Mouse (Mus musculus) heart, adult 2 months (tissue): ENCODE data around the gene Usp33. TPM values are rescaled to one million over a fixed set of nuclear protein-coding genes. Genes with fewer than 3 reads are reported as not detected.

Experiments
- DNase-seq, 2 experiments: peaks; one replicate each; pipeline ENCODE4 v3.0.0; 2021
- H3K27ac ChIP-seq: fragments of 200-600 bp; 2 replicates; pipeline ENCODE4 v1.8.1; 2022
- H3K27me3 ChIP-seq: fragments of 200-500 bp; 2 replicates; pipeline ENCODE4 v1.6.1; 2012; ENCODE audit warnings: mild to moderate bottlenecking, low read length, inconsistent platforms, mixed read lengths; ENCODE audit not compliant: control insufficient read depth, insufficient read depth
- H3K36me3 ChIP-seq: fragments of 200-500 bp; 2 replicates; pipeline ENCODE4 v1.6.1; 2012; ENCODE audit warnings: low read length, inconsistent platforms; ENCODE audit not compliant: control insufficient read depth, insufficient read depth
- H3K4me1 ChIP-seq: fragments of 200-500 bp; 2 replicates; pipeline ENCODE4 v1.6.1; 2011; ENCODE audit warnings: low read length; ENCODE audit not compliant: control insufficient read depth, insufficient read depth
- H3K4me3 ChIP-seq: fragments of 200-600 bp; 2 replicates; pipeline ENCODE4 v1.8.1; 2022
- H3K79me2 ChIP-seq: fragments of 200-500 bp; replicated peaks from 2 replicates; pipeline ENCODE4 v1.6.1; 2012; ENCODE audit warnings: mild to moderate bottlenecking, inconsistent platforms, low read length, moderate library complexity, mixed read lengths; ENCODE audit not compliant: control insufficient read depth, insufficient read depth
- H3K9ac ChIP-seq: fragments of 200-500 bp; 2 replicates; pipeline ENCODE4 v1.6.1; 2012; ENCODE audit warnings: low read depth, mild to moderate bottlenecking, control low read depth, inconsistent platforms, low read length, mixed read lengths
- CTCF ChIP-seq: fragments of 200-600 bp; IDR thresholded peaks from 2 replicates; pipeline ENCODE4 v1.8.1; 2022; ENCODE audit warnings: antibody characterized with exemption, mild to moderate bottlenecking, moderate library complexity
- EP300 ChIP-seq: fragments of 200-500 bp; IDR thresholded peaks from 2 replicates; pipeline ENCODE4 v1.6.1; 2011; ENCODE audit warnings: low read depth, low read length, control low read depth; ENCODE audit not compliant: insufficient read depth
- POLR2A ChIP-seq: fragments of 200-500 bp; IDR thresholded peaks from 2 replicates; pipeline ENCODE4 v1.6.1; 2011; ENCODE audit warnings: mild to moderate bottlenecking, low read depth, low read length, control low read depth; ENCODE audit not compliant: insufficient read depth
- WGBS: fragments of 180-500 bp; shearing (Covaris S2); methylation state at CpG from one replicate; pipeline ENCODE4 v1.1.7; 2018; 5-methylcytosine and 5-hydroxymethylcytosine counted together
- intact Hi-C: fragments of 180-260 bp; cut with DNase I; formaldehyde crosslinking; loops from one replicate; pipeline ENCODE4 v1.15.1; 2025
- long read RNA-seq: library from polyadenylated mRNA; stranded (forward); transcript quantifications from one replicate; pipeline ENCODE4 v2.0.0, GENCODE M21; 2021
- polyA plus RNA-seq: library from polyadenylated mRNA; depleted of rRNA; stranded (reverse); fragments of >200 nt; gene quantifications from 2 replicates; pipeline ENCODE4 v1.2.3, GENCODE M21; 2012; rRNA removed
- total RNA-seq, 2 experiments: library from RNA; stranded (reverse); gene quantifications; 2 replicates each; pipeline ENCODE4 v1.2.3; 2021

Usp33 gene
- total RNA-seq: 10 to 100 TPM; 23.1 to 24.3 TPM
- polyA plus RNA-seq: 9.0 and 19.6 TPM in 2 replicates
- long read RNA-seq, full-length matches to known transcripts: 9 of 11 reads
- long read RNA-seq, partial matches to known transcripts: 2 of 11 reads
- long read RNA-seq, other reads (novel, unspliced or antisense): 0 of 11 reads

DNA sequence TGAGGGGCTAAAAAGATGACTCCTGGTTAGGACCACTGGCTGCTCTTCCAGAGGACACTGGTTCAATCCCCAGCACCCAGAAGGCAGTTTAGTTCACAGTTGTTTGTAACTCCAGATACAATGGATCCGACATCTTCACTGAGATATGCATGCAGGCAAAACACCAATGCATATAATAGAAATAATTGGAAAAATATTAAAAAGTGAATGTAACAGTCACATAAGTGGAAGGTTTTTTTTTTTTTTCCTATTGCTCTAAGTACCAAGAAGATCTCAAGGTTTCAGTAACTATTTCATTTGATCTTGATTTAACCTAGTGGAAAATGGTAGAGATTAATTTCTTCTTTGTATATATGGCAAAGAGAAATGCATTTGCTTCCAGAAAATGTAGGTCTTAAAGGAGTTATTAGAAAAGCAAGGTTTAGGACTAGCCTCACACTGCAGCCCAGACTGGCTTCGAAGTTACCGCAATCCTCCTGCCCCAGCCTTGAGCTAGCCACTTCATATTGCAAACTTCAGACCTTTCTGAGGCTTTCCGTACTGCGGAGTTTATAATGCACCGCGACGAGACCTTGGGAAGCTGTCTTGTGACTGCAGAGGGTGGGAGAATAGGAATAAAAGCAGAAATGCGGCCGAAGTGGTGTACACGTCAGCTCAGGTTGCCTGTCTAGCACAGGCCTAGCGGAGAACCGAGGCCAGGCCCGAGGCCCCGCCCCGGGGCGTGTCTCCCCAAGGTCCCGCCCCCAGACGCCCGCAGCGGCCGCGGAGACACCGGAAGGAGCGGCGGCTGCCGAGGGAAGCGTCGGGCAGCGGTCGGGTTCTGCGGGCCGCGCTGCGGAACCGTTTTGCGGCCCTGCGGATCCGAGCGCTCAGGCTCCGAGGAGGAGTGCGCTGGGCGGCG lies at the start of gene Usp33:
TSS of gene Usp33 (plus strand) at position 747 of the 901 bp plus-strand sequence.
- Histone ChIP-seq H3K36me3 (peaks cover 5% of the 10 kb centered on the region; the same call in 1 of the 2 replicates), H3K9ac (peak within 1 kb of the TSS; percentile 84), H3K27me3 (no peaks in the 10 kb centered on the region), H3K4me1 (peaks cover 9% of the 10 kb centered on the region), H3K27ac (peak within 1 kb of the TSS; percentile 75), H3K79me2 (peaks cover 9% of the 10 kb centered on the region), H3K4me3 (peak within 1 kb of the TSS; percentile 60)
- TF ChIP-seq CTCF: peak; percentile 49
- TF ChIP-seq POLR2A: peak; percentile 96
- TF ChIP-seq EP300: no peak
- intact Hi-C loops: loop anchor here (10.0 kb wide), 1 partner anchor 369 kb away; the partner anchor contains the start of gene Pigk
- DNase-seq: peak; percentile 96 to 99
- WGBS: 8% methylated on average over 41 of the region's 44 CpGs

DNA sequence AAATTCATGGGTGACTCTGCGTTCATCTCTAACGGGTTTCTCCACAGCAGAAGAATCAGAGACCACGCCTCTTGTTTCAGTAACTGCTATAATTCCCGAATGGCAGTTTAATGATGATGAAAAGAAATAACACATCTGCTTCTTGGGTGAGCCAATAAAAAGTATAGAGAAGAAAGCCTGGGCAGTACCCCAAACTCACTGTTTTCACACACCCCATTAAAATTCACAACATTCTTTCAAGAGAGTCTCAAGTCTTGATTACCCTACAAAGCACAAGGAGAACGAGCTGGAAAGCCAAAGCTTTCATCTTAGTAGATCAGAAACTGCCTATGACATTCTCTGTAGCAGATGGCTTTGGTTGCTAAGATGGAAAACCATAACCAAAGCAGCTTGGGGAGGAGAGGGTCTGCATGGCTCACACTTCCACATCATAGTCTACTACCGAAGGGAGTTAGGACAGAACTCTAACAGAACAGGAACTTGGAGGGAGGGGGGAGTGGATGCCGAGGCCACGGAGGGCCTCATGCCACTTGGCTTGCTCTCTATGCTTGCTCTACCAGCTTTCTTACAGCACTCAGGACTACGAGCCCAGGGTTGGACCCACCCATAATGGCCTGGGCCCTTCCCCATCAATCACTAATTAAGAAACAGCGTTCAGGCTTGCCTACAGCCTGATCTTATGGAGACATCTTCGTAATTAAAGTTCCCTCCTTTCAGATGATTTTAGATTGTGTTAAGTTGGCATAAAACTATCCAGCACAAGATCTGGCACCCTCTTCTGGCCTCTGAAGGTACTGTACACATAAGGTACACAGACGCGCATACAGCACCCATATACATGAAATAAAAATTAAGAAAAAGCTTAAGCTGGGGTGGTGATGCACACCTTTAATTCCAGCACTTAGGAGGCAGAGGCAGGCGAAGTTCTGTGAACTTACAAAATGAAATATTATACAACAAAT lies 45.6 kb upstream of the Usp33 start:
- WGBS: 87% methylated on average over 14 of the region's 14 CpGs
- peaks cover 6% of the 10 kb centered on the region for H3K36me3 ChIP-seq
- H3K27ac ChIP-seq: no peak overlapping the region
- intact Hi-C loops: no loop called here
- no peak for DNase-seq
- no peaks in the 10 kb centered on the region for H3K79me2 ChIP-seq
- H3K4me3 ChIP-seq: no peak overlapping the region
- no peak overlapping the region for H3K9ac ChIP-seq
- no peaks in the 10 kb centered on the region for H3K27me3 ChIP-seq
- H3K4me1 ChIP-seq: peaks cover 1% of the 10 kb centered on the region
- TF ChIP-seq CTCF (peak; percentile 45), EP300 (no peak), POLR2A (no peak)

DNA sequence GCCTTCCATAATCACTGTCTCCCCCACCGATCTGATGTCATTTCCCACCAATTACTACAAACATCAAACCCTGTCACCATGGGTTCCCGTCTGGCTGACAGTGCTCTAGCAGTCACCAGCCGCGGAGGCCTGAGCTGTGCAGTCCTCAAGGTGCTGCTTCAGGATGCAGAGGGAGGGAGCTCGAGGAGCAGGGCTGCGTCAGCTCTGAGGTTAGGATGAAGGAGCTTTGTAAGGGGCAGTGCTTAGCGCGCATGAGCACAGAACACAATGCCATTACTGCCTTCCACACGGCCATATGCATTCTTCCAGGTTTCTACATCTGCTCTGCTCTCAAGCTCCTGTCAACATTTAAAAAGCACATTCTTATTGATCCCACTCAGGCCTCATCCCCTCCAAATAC lies 43.3 kb upstream of the Usp33 start:
- Histone ChIP-seq H3K27me3 (no peaks in the 10 kb centered on the region), H3K36me3 (peaks cover 6% of the 10 kb centered on the region), H3K79me2 (no peaks in the 10 kb centered on the region), H3K4me1 (peaks cover 5% of the 10 kb centered on the region), H3K27ac (no peak overlapping the region; the same call in 1 of the 2 replicates), H3K9ac (no peak overlapping the region), H3K4me3 (no peak overlapping the region)
- DNase-seq: no peak
- no peak for TF ChIP-seq CTCF
- TF ChIP-seq EP300: no peak
- TF ChIP-seq POLR2A: no peak
- intact Hi-C loops: no loop called here
- 72% methylated on average over 9 of the region's 9 CpGs for WGBS

DNA sequence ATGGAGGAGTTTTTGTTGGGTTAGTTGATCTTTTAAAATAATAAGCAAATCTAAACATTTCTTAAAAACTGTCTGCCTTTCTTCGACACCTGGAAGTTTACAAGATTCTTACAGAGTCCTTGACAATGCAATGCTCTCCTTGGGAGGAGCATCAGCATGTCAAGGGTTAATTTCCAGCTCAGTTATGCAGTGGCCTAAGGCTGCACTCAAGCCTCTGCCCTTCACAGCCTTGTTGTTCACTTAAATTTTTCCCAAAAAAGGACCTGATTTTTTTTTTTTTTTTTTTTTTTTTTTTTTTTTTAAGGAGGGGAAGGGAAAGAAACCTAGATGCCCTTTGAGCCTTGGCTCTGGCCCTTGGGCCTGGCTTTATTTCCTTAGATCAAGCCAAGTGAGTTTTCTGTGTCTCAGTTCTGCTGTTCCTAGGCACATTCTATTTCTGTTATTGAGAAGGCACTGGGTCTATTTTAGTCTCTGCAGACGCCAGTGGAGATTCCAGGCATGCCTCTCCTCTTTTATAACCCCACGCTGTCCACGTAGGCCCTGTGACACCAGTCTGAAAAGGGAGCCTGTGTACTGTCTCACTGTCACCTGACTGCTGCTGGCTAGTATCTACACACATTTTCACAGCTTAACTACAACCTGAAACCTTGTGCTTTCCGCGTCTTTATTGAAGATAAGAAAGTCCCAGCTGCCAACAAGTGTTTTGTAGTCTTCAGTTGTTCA lies 42.0 kb upstream of the Usp33 start:
- peak; percentile 45 to 79 for DNase-seq
- Histone ChIP-seq H3K36me3 (peaks cover 6% of the 10 kb centered on the region), H3K27me3 (no peaks in the 10 kb centered on the region), H3K79me2 (no peaks in the 10 kb centered on the region), H3K9ac (0 out of 2 replicates have a peak overlapping the region, but pooled peaks have one; percentile 43), H3K4me1 (peaks cover 12% of the 10 kb centered on the region), H3K4me3 (no peak overlapping the region), H3K27ac (peak overlapping the region; percentile 94)
- intact Hi-C loops: loop anchor here (2.0 kb wide), 1 partner anchor 39 kb away; no protein-coding TSS in a partner anchor
- TF ChIP-seq CTCF (no peak), EP300 (peak; percentile 97), POLR2A (peak; percentile 51)
- WGBS: 28% methylated on average over 6 of the region's 6 CpGs

DNA sequence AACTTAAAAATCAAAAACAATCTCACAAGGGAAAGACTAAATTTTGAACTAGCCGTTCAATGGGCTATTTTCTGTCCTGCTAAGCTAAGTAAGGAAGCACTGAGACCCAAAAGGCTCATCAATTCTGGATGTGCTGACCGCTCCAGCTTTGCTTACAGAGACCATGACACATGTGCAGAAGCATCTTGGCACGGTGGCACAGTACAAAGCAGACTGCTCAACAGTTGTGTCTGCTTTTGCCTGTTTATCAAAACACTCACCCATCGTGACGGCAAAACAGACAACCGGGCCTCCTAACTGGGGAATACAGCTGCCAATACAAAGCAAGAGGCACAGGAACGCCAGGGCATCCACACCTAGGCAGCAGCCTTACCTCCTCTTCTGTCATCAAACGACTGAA lies 41.2 kb upstream of the Usp33 start:
- Histone ChIP-seq H3K36me3 (peaks cover 6% of the 10 kb centered on the region), H3K79me2 (no peaks in the 10 kb centered on the region), H3K27ac (peak overlapping the region; percentile 94), H3K27me3 (no peaks in the 10 kb centered on the region), H3K4me1 (peaks cover 12% of the 10 kb centered on the region), H3K9ac (no peak overlapping the region), H3K4me3 (no peak overlapping the region)
- intact Hi-C loops: loop anchor here (2.0 kb wide), 1 partner anchor 40 kb away; no protein-coding TSS in a partner anchor
- WGBS: 50% methylated on average over 8 of the region's 8 CpGs
- 0 out of 2 replicates have a peak, but pooled peaks have one; percentile 29 for TF ChIP-seq EP300
- TF ChIP-seq CTCF: no peak
- peak in 1 of 2 experiments; percentile 65 for DNase-seq
